Mouse (Mus musculus): ENCODE measurements around the gene Crybg3. TPM values are rescaled to one million over a fixed set of nuclear protein-coding genes. Genes with fewer than 3 reads are reported as not detected.

Gene Crybg3
- total and polyA plus RNA-seq, 3 experiments = 2.7 to 5.0 (median 2.8) TPM

DNA sequence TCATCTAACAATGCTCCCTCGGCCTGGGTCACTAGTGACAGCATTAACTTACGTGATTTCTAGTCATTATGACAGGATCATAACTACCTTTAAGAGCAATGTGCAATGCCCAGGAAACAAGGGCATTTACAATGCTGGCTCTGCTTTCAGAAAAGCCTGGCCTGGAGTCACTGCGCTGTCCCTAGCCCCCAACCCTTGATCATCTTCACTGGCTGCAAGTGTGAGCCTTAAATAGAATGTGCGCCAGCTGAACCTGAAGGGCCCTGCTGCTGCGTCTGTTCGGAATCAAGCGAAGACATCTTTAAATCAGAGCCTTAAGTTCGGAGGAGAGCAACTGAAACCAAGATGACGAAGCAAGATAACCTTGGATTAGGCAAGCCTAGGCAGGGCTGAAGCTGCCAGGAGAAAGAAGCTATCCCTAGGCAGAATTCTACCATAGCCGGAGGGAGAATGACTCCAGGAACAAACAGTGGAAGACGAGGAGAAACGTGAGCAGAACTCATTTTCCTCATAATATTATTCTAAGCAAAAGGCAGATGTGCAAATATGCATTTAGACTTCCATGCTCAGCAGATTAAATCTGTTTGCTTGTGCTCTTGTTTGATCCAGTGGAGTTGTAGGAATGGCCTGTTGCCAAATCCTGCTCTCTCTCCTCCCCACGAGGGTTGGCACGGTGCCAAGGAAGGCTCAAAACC is 52.7 kb downstream of the Crybg3 start:
- H3K27ac ChIP-seq (ENCODE audit: insufficient read depth, low read depth) = no peak overlapping the region
- peaks cover 3% of the 10 kb centered on the region for H3K9me3 ChIP-seq (replicated peaks; ENCODE audit: low read length)
- dilution Hi-C loops (cut with MboI; ENCODE audit: extremely low pct_ligation_motif_present, extremely low pct_unique_long_range_greater_than_20kb, low sequenced_read_pairs) (no loop called here), in situ Hi-C loops (cut with MboI; ENCODE audit: low pct_ligation_motif_present, low pct_unique_long_range_greater_than_20kb, low sequenced_read_pairs) (no loop called here)
- no peaks in the 10 kb centered on the region for H3K79me2 ChIP-seq (replicated peaks; ENCODE audit: control insufficient read depth, extremely low read depth, insufficient read depth, poor library complexity, severe bottlenecking)
- H3K4me1 ChIP-seq (ENCODE audit: control insufficient read depth in 1 of 2, insufficient read depth in 2 of 2) = peaks cover 3 to 20% of the 10 kb centered on the region in 2 experiments
- no peaks in the 10 kb centered on the region for H3K27me3 ChIP-seq (replicated peaks)
- H3K4me3 ChIP-seq (replicated peaks in 1 of 3; ENCODE audit: low read depth in 2 of 3, low read length in 2 of 3, poor library complexity in 1 of 3) = no peak overlapping the region
- no peak for DNase-seq (ENCODE audit: extremely low read depth)
- H3K36me3 ChIP-seq (replicated peaks in 1 of 2; ENCODE audit: control insufficient read depth in 1 of 2, insufficient read depth in 1 of 2, low read length in 1 of 2) = peaks cover 0 to 3% of the 10 kb centered on the region in 2 experiments
- no peak overlapping the region for H3K4me2 ChIP-seq (ENCODE audit: insufficient read depth, low read depth, poor library complexity, severe bottlenecking)
- no peak overlapping the region for H3K9ac ChIP-seq (ENCODE audit: insufficient read depth, low read depth)
- TF ChIP-seq IRF4 (IDR thresholded peaks at IDR 0.05; ENCODE audit: low read depth, low read length) (no peak), MEF2A (IDR thresholded peaks at IDR 0.05; ENCODE audit: borderline replicate concordance, low read depth, low read length) (no peak), NELFE (IDR thresholded peaks at IDR 0.05; ENCODE audit: low read depth, low read length) (no peak), MYC (IDR thresholded peaks at IDR 0.05; ENCODE audit: low read depth, low read length) (no peak), PAX5 (IDR thresholded peaks at IDR 0.05; ENCODE audit: low read length) (no peak), E2F4 (IDR thresholded peaks at IDR 0.05; ENCODE audit: insufficient replicate concordance, low read depth, low read length) (no peak), RAD21 (IDR thresholded peaks at IDR 0.05; ENCODE audit: low read depth, low read length) (no peak), ETS1 (conservative IDR thresholded peaks at IDR 0.05; ENCODE audit: low read depth, low read length) (no peak), POLR2A (IDR thresholded peaks at IDR 0.05; ENCODE audit: low read depth, low read length) (no peak), GABPA (IDR thresholded peaks at IDR 0.05; ENCODE audit: insufficient replicate concordance, low read depth, low read length) (no peak), NRF1 (IDR thresholded peaks at IDR 0.05; ENCODE audit: low read depth, low read length) (no peak), MAFK (IDR thresholded peaks at IDR 0.05; ENCODE audit: insufficient replicate concordance, low read length) (no peak), RCOR1 (conservative IDR thresholded peaks at IDR 0.05; ENCODE audit: low read depth, low read length) (no peak), POLR2AphosphoS2 (IDR thresholded peaks at IDR 0.05; ENCODE audit: low read depth, low read length) (no peak), EP300 (IDR thresholded peaks at IDR 0.05; ENCODE audit: low read length) (no peak)

DNA sequence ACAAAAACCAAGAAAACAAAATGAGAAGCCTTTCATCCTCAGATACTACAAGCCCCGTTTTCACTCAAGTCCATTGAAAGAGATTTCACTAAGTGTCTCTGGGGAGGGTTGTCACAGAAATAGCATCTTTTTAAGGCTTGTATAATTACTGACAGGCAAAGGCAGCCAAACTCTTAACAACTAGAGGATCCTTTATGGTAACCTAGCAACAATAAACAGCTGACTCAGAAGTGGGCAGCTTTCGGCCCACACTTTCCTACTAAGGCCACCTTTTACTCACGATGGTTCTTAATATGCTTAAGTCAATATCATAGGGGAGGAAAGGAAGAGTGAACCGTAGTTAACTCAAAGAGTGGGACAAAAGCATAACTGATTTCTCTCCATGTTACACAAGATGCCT is 53.3 kb downstream of the Crybg3 start:
- H3K4me2 ChIP-seq (ENCODE audit: insufficient read depth, low read depth, poor library complexity, severe bottlenecking) = no peak overlapping the region
- no peak overlapping the region for H3K9ac ChIP-seq (ENCODE audit: insufficient read depth, low read depth)
- dilution Hi-C loops (cut with MboI; ENCODE audit: extremely low pct_ligation_motif_present, extremely low pct_unique_long_range_greater_than_20kb, low sequenced_read_pairs) = no loop called here
- peaks cover 0 to 3% of the 10 kb centered on the region in 2 experiments for H3K36me3 ChIP-seq (replicated peaks in 1 of 2; ENCODE audit: control insufficient read depth in 1 of 2, insufficient read depth in 1 of 2, low read length in 1 of 2)
- H3K27me3 ChIP-seq (replicated peaks) = no peaks in the 10 kb centered on the region
- no peak overlapping the region for H3K27ac ChIP-seq (ENCODE audit: insufficient read depth, low read depth)
- DNase-seq (ENCODE audit: extremely low read depth) = no peak
- no peak for TF ChIP-seq NELFE (IDR thresholded peaks at IDR 0.05; ENCODE audit: low read depth, low read length)
- TF ChIP-seq POLR2A (IDR thresholded peaks at IDR 0.05; ENCODE audit: low read depth, low read length) = no peak
- TF ChIP-seq MAZ (IDR thresholded peaks at IDR 0.05; ENCODE audit: low read depth, low read length) = no peak
- H3K79me2 ChIP-seq (replicated peaks; ENCODE audit: control insufficient read depth, extremely low read depth, insufficient read depth, poor library complexity, severe bottlenecking) = no peaks in the 10 kb centered on the region
- H3K4me1 ChIP-seq (ENCODE audit: control insufficient read depth in 1 of 2, insufficient read depth in 2 of 2) = peaks cover 3 to 20% of the 10 kb centered on the region in 2 experiments
- H3K9me3 ChIP-seq (replicated peaks; ENCODE audit: low read length) = peaks cover 3% of the 10 kb centered on the region
- H3K4me3 ChIP-seq (replicated peaks in 1 of 3; ENCODE audit: low read depth in 2 of 3, low read length in 2 of 3, poor library complexity in 1 of 3) = no peak overlapping the region
- in situ Hi-C loops (cut with MboI; ENCODE audit: low pct_ligation_motif_present, low pct_unique_long_range_greater_than_20kb, low sequenced_read_pairs) = no loop called here
